Mouse (Mus musculus) limb, embryonic 13.5 days (tissue): ENCODE measurements around the gene Dmrta2. TPM values are rescaled to one million over a fixed set of nuclear protein-coding genes. Genes with fewer than 3 reads are reported as not detected.
A peak's percentile ranks its signal among the peaks of the same experiment; 100 is the strongest.

ENCODE experiments used
- ATAC-seq: fragments of 200-750 bp; cut with Nextera tagmentation; 2 replicates; pipeline ENCODE4 v1.8.0; 2017; ENCODE audit warnings: low read depth, moderate number of reproducible peaks, moderate TSS enrichment; ENCODE audit not compliant: low FRiP score
- H3K27ac ChIP-seq: fragments of 300-500 bp; sonication (generic); 2 replicates; pipeline ENCODE4 v1.5.1; 2015; ENCODE audit warnings: inconsistent platforms, mild to moderate bottlenecking, moderate library complexity
- H3K27me3 ChIP-seq: fragments of 300-500 bp; sonication (generic); 2 replicates; pipeline ENCODE4 v1.6.1; 2015; ENCODE audit warnings: mild to moderate bottlenecking, inconsistent platforms
- H3K36me3 ChIP-seq: fragments of 300-500 bp; sonication (generic); 2 replicates; pipeline ENCODE4 v1.6.1; 2015; ENCODE audit warnings: inconsistent platforms, mild to moderate bottlenecking, moderate library complexity
- H3K4me1 ChIP-seq: fragments of 300-500 bp; sonication (generic); 2 replicates; pipeline ENCODE4 v1.6.1; 2015; ENCODE audit warnings: inconsistent platforms
- H3K4me2 ChIP-seq: fragments of 300-500 bp; sonication (generic); replicated peaks from 2 replicates; pipeline ENCODE4 v1.6.1; 2015; ENCODE audit warnings: inconsistent platforms, mild to moderate bottlenecking, moderate library complexity
- H3K4me3 ChIP-seq: fragments of 300-500 bp; sonication (generic); 2 replicates; pipeline ENCODE4 v1.5.1; 2015; ENCODE audit warnings: moderate library complexity, mild to moderate bottlenecking, inconsistent platforms
- H3K9ac ChIP-seq: fragments of 300-500 bp; sonication (generic); 2 replicates; pipeline ENCODE4 v1.6.1; 2015; ENCODE audit warnings: mild to moderate bottlenecking, inconsistent platforms
- H3K9me3 ChIP-seq: fragments of 300-500 bp; sonication (generic); 2 replicates; pipeline ENCODE4 v1.6.1; 2016; ENCODE audit warnings: inconsistent platforms
- WGBS: fragments of 180-500 bp; shearing (Covaris S2); methylation state at CpG from one replicate; pipeline ENCODE4 v1.1.7; 2015; 5-methylcytosine and 5-hydroxymethylcytosine counted together
- polyA plus RNA-seq: library from polyadenylated mRNA; unstranded; fragments of >200 nt; fragmentation: Nextera tagmentation; extraction: Ambion mirVana; gene quantifications from 2 replicates; pipeline ENCODE4 v1.2.1, GENCODE M21; 2015

Dmrta2 gene
- polyA plus RNA-seq, 1 experiment from 2014 or later = 0.08 TPM

DNA sequence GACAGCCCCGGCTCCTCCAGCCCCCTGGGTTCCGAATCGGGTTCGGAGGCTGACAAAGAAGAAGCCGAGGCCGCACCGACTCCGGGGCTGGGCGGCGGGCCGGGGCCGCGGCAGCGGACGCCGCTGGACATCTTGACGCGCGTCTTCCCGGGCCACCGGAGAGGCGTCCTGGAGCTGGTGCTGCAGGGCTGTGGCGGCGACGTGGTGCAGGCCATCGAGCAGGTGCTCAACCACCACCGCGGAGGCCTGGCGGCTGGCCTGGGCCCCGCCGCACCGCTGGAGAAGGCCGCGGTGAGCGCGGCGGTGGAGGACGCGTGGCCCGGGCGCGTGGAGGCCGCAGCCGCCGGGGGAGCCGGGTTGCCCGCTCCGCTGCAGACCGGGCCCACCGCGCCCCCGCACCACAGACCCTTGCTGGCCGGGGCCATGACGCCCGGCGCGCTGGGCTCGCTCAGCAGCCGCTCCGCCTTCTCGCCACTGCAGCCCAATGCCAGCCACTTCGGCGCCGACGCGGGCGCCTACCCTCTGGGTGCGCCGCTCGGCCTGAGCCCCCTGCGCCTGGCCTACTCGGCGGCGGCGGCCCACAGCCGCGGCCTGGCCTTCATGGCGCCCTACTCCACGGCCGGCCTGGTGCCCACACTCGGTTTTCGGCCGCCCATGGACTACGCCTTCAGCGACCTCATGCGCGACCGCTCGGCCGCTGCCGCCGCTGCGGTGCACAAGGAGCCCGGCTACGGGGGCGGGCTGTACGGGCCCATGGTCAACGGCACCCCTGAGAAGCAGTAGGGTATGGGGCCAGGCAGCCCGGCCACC is 4.2 kb downstream of the Dmrta2 start:
- H3K36me3 ChIP-seq = no peaks in the 10 kb centered on the region
- peaks cover 49% of the 10 kb centered on the region for H3K4me1 ChIP-seq
- H3K9ac ChIP-seq = peak overlapping the region; percentile 50
- H3K9me3 ChIP-seq = no peaks in the 10 kb centered on the region
- H3K27ac ChIP-seq = no peak overlapping the region
- H3K4me3 ChIP-seq = peak overlapping the region; percentile 40
- under 1% methylated on average over 94 of the region's 99 CpGs for WGBS
- no peak for ATAC-seq
- H3K4me2 ChIP-seq = peak overlapping the region; percentile 66
- peaks cover 99% of the 10 kb centered on the region for H3K27me3 ChIP-seq

- peak overlapping the region; percentile 66 for H3K4me2 ChIP-seq
- no peak overlapping the region for H3K27ac ChIP-seq
Measured at GRCm38 (mm10) chr4:109982681-109983265, 4.9 kb downstream of the Dmrta2 start.

GRCm38 (mm10) chr4:109983281-109984001 is 5.6 kb downstream of the Dmrta2 start:
- H3K4me2 ChIP-seq = peak overlapping the region; percentile 44
- peak overlapping the region; percentile 24 for H3K4me3 ChIP-seq
- no peak overlapping the region for H3K27ac ChIP-seq
- H3K36me3 ChIP-seq = no peaks in the 10 kb centered on the region
- H3K4me1 ChIP-seq = peaks cover 35% of the 10 kb centered on the region
- peaks cover 98% of the 10 kb centered on the region for H3K27me3 ChIP-seq
- H3K9ac ChIP-seq = no peak overlapping the region
- WGBS = 2% methylated on average over 49 of the region's 49 CpGs
- H3K9me3 ChIP-seq = no peaks in the 10 kb centered on the region
- no peak for ATAC-seq

More at GRCm38 (mm10) chr4:109982681-109983265, 4.9 kb downstream of the Dmrta2 start:
- H3K4me1 ChIP-seq = peaks cover 42% of the 10 kb centered on the region
- no peaks in the 10 kb centered on the region for H3K36me3 ChIP-seq
- no peaks in the 10 kb centered on the region for H3K9me3 ChIP-seq
- no peak overlapping the region; the same call in 1 of the 2 replicates for H3K9ac ChIP-seq
- H3K4me3 ChIP-seq = peak overlapping the region; percentile 40
- 4% methylated on average over 30 of the region's 30 CpGs for WGBS
- ATAC-seq = no peak
- peaks cover 99% of the 10 kb centered on the region for H3K27me3 ChIP-seq

- no peak overlapping the region for H3K27ac ChIP-seq
Measured at GRCm38 (mm10) chr4:109984011-109984411, 6.2 kb downstream of the Dmrta2 start.

DNA sequence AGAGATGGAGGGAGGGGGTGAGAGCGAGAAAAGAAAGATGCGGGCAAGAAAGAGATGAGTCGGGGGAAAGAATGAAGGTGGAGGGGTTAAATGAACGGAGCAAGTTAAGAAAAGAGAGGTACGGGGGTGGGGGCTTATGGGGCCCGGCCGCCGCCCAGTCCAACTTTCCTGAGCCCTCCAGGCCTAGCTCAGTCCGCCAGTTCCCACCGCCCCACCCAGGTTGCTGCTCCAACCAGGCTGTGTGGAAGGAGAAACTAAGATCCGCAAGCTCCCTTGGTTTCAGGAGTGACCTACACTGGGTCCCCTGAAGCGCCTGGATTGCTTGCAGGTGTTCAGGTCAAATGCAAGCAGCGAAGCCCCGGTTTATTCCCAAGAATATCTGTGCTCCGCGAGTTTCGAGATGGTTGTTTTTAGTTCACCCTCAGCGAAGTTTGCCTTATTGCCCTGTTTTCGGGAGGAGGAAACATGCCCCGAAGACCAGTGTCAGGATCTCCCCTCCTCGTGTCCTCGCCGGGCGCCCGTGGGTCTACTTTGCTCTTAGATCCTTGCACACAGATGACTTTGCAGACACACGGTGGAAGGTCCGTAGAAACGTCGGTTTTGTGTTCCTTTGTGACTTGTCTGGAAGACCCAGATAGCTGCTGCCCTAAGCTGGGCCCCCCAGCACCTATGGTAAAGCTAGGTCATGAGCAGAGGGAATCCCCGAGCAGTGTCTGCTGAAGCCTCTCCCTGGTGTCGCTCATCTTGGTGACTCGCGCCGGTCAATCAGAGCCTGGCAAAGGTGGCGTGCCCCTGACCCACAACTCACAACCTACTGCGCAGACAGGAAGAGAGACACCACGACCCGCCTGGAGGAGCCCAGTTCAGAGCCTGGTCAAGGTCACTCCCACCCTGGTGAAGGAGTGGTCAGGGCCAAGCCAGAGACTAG is 6.9 kb downstream of the Dmrta2 start:
- H3K27me3 ChIP-seq = peaks cover 98% of the 10 kb centered on the region
- no peaks in the 10 kb centered on the region for H3K9me3 ChIP-seq
- no peak overlapping the region for H3K9ac ChIP-seq
- no peak overlapping the region for H3K27ac ChIP-seq
- peaks cover 29% of the 10 kb centered on the region for H3K4me1 ChIP-seq
- no peaks in the 10 kb centered on the region for H3K36me3 ChIP-seq
- ATAC-seq = no peak
- 2% methylated on average over 38 of the region's 38 CpGs for WGBS
- no peak overlapping the region for H3K4me2 ChIP-seq
- no peak overlapping the region for H3K4me3 ChIP-seq

More at GRCm38 (mm10) chr4:109984011-109984411, 6.2 kb downstream of the Dmrta2 start:
- no peak overlapping the region for H3K9ac ChIP-seq
- H3K4me2 ChIP-seq = peak overlapping the region; percentile 44
- H3K4me1 ChIP-seq = peaks cover 31% of the 10 kb centered on the region
- H3K27me3 ChIP-seq = peaks cover 98% of the 10 kb centered on the region
- ATAC-seq = no peak
- peak overlapping the region; percentile 24 for H3K4me3 ChIP-seq
- 1% methylated on average over 24 of the region's 24 CpGs for WGBS
- no peaks in the 10 kb centered on the region for H3K36me3 ChIP-seq
- no peaks in the 10 kb centered on the region for H3K9me3 ChIP-seq

- H3K4me3 ChIP-seq = no peak overlapping the region
- H3K27me3 ChIP-seq = peaks cover 97% of the 10 kb centered on the region
- 4% methylated on average over 16 of the region's 16 CpGs for WGBS
- no peak for ATAC-seq
- H3K9me3 ChIP-seq = no peaks in the 10 kb centered on the region
- no peaks in the 10 kb centered on the region for H3K36me3 ChIP-seq
- H3K4me1 ChIP-seq = peaks cover 25% of the 10 kb centered on the region
- H3K27ac ChIP-seq = no peak overlapping the region
- H3K9ac ChIP-seq = no peak overlapping the region
- H3K4me2 ChIP-seq = no peak overlapping the region
Measured at GRCm38 (mm10) chr4:109985424-109986172, 7.7 kb downstream of the Dmrta2 start.

GRCm38 (mm10) chr4:109986301-109986700 is 8.4 kb downstream of the Dmrta2 start:
- H3K27ac ChIP-seq = no peak overlapping the region
- H3K9ac ChIP-seq = no peak overlapping the region
- WGBS = 4% methylated on average over 9 of the region's 9 CpGs
- peaks cover 95% of the 10 kb centered on the region for H3K27me3 ChIP-seq
- no peak overlapping the region for H3K4me2 ChIP-seq
- ATAC-seq = no peak
- no peaks in the 10 kb centered on the region for H3K36me3 ChIP-seq
- H3K4me1 ChIP-seq = peaks cover 25% of the 10 kb centered on the region
- no peaks in the 10 kb centered on the region for H3K9me3 ChIP-seq
- no peak overlapping the region for H3K4me3 ChIP-seq

- Histone ChIP-seq H3K4me3 (no peak overlapping the region), H3K27ac (no peak overlapping the region), H3K36me3 (no peaks in the 10 kb centered on the region), H3K9ac (no peak overlapping the region), H3K4me1 (peaks cover 21% of the 10 kb centered on the region), H3K9me3 (no peaks in the 10 kb centered on the region), H3K4me2 (no peak overlapping the region), H3K27me3 (peaks cover 93% of the 10 kb centered on the region)
- ATAC-seq = no peak
- 3% methylated on average over 13 of the region's 13 CpGs for WGBS
Measured at GRCm38 (mm10) chr4:109986748-109987355, 9.0 kb downstream of the Dmrta2 start.

GRCm38 (mm10) chr4:109987560-109988362 is 9.9 kb downstream of the Dmrta2 start:
- H3K4me1 ChIP-seq = peaks cover 14% of the 10 kb centered on the region; the same call in 1 of the 2 replicates
- H3K27ac ChIP-seq = no peak overlapping the region
- WGBS = 3% methylated on average over 18 of the region's 20 CpGs
- peaks cover 93% of the 10 kb centered on the region for H3K27me3 ChIP-seq
- no peak overlapping the region for H3K9ac ChIP-seq
- H3K9me3 ChIP-seq = no peaks in the 10 kb centered on the region
- H3K4me2 ChIP-seq = no peak overlapping the region
- no peaks in the 10 kb centered on the region for H3K36me3 ChIP-seq
- H3K4me3 ChIP-seq = no peak overlapping the region
- no peak for ATAC-seq

DNA sequence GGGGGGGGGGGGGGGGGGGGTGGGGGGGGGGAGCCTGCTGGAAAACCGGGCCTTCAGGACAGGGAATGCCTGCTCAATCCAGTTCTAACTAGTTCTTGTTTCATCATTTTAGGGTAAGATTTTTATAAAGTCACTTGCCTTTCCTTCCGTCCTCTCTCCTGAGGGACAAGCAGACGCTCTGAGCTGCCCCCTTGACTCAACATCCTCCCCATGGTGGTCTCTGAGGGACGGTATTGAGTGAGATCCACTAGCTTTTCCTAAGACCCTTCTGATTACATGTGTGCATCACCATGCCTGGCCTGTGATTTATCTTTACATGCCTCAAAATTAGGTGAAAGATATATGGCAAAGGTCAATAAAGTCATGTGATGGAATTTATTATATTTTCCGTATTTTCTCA is 10.6 kb downstream of the Dmrta2 start:
- no peak for ATAC-seq
- peaks cover 13% of the 10 kb centered on the region; the same call in 1 of the 2 replicates for H3K4me1 ChIP-seq
- no peak overlapping the region for H3K4me3 ChIP-seq
- H3K9me3 ChIP-seq = no peaks in the 10 kb centered on the region
- H3K27me3 ChIP-seq = peaks cover 92% of the 10 kb centered on the region
- no peak overlapping the region for H3K27ac ChIP-seq
- H3K9ac ChIP-seq = no peak overlapping the region
- WGBS = 9% methylated on average over 5 of the region's 5 CpGs
- H3K36me3 ChIP-seq = no peaks in the 10 kb centered on the region
- H3K4me2 ChIP-seq = no peak overlapping the region
